Mouse (Mus musculus) heart, adult 18-20 months (tissue): ENCODE measurements at regions not wholly inside any gene's neighbourhood (a gene's known extent, or its start where the extent isn't known, plus 50 kb on each side); places are given as distances from the start of the nearest gene placed in this dataset.

ENCODE experiments used
- DNase-seq, 2 experiments: peaks; one replicate each; pipeline ENCODE4 v3.0.0; 2021 to 2022; ENCODE audit warnings: mixed read lengths in 1 of 2

DNA sequence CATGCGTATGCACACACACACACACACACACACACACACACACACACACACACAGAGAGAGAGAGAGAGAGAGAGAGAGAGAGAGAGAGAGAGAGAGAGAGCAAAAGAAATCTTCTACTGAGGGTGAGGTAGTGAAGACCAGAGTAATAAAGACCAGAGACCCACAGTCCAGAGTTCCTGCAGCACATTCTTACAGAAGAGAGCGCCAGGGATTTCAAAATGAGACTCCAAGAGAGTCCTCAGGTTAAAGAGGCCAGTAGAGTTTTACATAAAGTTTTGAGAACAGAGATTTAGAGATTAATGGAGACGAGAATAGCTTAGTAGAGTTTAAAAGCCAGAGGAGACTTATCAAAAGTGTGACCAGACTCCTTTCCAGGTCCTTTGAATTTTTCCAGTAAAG is 324.6 kb upstream of the Slc24a2 start:
- no peak for DNase-seq
